Mouse (Mus musculus) lung, embryonic 15.5 days (tissue): ENCODE measurements around the gene Ldlr. TPM values are rescaled to one million over a fixed set of nuclear protein-coding genes. Genes with fewer than 3 reads are reported as not detected.
"Not testable (repeated sequence)": the region's sequence is repeated elsewhere in the genome, so short reads cannot be mapped to it uniquely, and the experiment has no call there.

Experiments used
- ATAC-seq: fragments of 200-750 bp; cut with Nextera tagmentation; 2 replicates; pipeline ENCODE4 v1.8.0; 2017; ENCODE audit warnings: moderate number of reproducible peaks, borderline replicate concordance; ENCODE audit not compliant: low FRiP score, low TSS enrichment; ENCODE audit errors: extremely low read depth
- H3K27ac ChIP-seq: fragments of 300-500 bp; sonication (generic); 2 replicates; pipeline ENCODE4 v1.5.1; 2015; ENCODE audit warnings: moderate library complexity, mild to moderate bottlenecking, inconsistent platforms
- H3K27me3 ChIP-seq: fragments of 300-500 bp; sonication (generic); 2 replicates; pipeline ENCODE4 v1.6.1; 2015; ENCODE audit warnings: inconsistent platforms
- H3K36me3 ChIP-seq: fragments of 300-500 bp; sonication (generic); 2 replicates; pipeline ENCODE4 v1.6.1; 2015; ENCODE audit warnings: inconsistent platforms
- H3K4me1 ChIP-seq: fragments of 300-500 bp; sonication (generic); 2 replicates; pipeline ENCODE4 v1.6.1; 2015; ENCODE audit warnings: inconsistent platforms
- H3K4me2 ChIP-seq: fragments of 300-500 bp; sonication (generic); 2 replicates; pipeline ENCODE4 v1.6.1; 2015; ENCODE audit warnings: inconsistent platforms, mild to moderate bottlenecking, moderate library complexity
- H3K4me3 ChIP-seq: fragments of 300-500 bp; sonication (generic); 2 replicates; pipeline ENCODE4 v1.5.1; 2015; ENCODE audit warnings: mild to moderate bottlenecking, inconsistent platforms
- H3K9ac ChIP-seq: fragments of 300-500 bp; sonication (generic); 2 replicates; pipeline ENCODE4 v1.6.1; 2015; ENCODE audit warnings: inconsistent platforms
- H3K9me3 ChIP-seq: fragments of 300-500 bp; sonication (generic); 2 replicates; pipeline ENCODE4 v1.6.1; 2016; ENCODE audit warnings: inconsistent platforms
- WGBS: fragments of 180-500 bp; shearing (Covaris S2); methylation state at CpG from one replicate; pipeline ENCODE4 v1.1.7; 2015; 5-methylcytosine and 5-hydroxymethylcytosine counted together
- polyA plus RNA-seq: library from polyadenylated mRNA; unstranded; fragments of >200 nt; fragmentation: Nextera tagmentation; extraction: Ambion mirVana; gene quantifications from 2 replicates; pipeline ENCODE4 v1.2.1, GENCODE M21; 2015

Ldlr gene
- polyA plus RNA-seq, 1 experiment from 2014 or later: 39.5 TPM

DNA sequence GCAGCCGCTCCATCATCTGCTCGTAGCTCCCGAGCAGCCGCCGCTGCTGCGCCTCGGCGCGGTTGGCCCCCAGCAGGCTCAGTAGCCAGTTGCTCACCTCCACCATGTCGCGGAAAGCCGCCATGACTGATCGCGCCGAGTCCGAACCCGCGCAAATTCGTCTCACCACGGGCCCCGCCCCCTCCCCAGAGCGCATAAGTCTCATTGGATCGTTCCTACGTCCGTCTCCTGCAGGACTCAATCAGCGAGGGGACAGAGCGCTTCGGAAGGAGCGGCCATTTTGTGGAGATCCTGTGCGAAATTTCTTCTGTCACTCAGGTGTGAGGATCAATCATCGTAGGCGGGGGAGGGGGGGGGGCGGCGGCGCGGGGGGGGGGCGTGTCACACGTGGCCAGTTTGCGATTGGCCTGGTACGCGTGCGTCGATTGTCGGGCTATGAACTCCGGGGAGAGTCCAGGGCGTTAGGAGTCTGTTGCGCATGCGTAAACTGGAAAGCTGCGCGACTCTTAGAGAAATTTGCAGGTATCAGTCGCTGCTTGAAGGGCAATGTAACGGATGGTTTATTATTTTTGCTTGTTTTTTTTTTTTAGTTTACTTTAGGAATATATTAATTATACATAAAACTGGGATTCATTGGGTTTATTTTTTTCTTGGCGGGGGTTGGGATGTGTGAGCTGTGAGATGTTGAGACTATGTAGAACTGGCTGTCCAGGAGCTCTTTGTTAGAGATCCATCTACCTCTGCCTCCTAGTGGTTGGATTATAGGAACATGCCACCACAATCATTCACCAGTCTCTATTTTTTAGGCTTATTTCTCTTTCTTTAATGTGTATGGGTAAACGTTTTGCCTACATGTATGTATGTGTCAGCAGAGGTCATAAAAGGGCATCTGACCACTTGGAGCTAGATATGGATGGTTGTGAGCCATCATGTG is 37.1 kb downstream of the Ldlr start, which contains the start of gene Spc24:
TSS of gene Spc24 (minus strand) at position 149 of the 934 bp plus-strand sequence.
- Histone ChIP-seq H3K27ac (peak within 1 kb of the TSS; percentile 70), H3K4me2 (peak within 1 kb of the TSS; percentile 80), H3K4me1 (peaks cover 24% of the 10 kb centered on the region), H3K27me3 (no peaks in the 10 kb centered on the region), H3K36me3 (peaks cover 21% of the 10 kb centered on the region), H3K9me3 (no peaks in the 10 kb centered on the region), H3K4me3 (peak within 1 kb of the TSS; percentile 83), H3K9ac (peak within 1 kb of the TSS; percentile 91)
- under 1% methylated on average over 54 of the region's 54 CpGs for WGBS
- ATAC-seq: peak; percentile 94

DNA sequence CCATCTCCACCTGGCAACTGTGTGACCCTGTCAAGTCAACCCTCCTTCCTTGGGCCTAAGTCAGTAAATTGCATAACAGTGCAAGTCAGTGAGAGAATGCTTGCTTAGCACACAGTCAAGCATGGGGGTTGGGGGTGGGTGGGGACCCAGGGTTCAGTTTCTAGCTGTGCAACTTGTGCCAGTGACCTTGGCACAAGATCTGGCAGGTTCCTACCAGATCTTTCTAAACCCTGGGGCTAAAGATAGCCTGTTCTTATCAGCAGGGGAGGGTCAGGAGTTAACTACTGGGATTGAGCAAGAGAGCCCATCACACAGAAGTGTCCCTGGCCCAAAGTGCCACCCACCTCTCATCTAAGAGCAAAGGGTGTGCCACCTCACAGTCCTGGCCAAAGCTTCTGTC is 38.9 kb downstream of the Ldlr start:
- Histone ChIP-seq H3K4me3 (no peak overlapping the region), H3K27me3 (no peaks in the 10 kb centered on the region), H3K36me3 (peaks cover 8% of the 10 kb centered on the region), H3K9me3 (no peaks in the 10 kb centered on the region), H3K9ac (no peak overlapping the region), H3K4me1 (peaks cover 28% of the 10 kb centered on the region), H3K4me2 (no peak overlapping the region), H3K27ac (no peak overlapping the region)
- ATAC-seq: no peak

DNA sequence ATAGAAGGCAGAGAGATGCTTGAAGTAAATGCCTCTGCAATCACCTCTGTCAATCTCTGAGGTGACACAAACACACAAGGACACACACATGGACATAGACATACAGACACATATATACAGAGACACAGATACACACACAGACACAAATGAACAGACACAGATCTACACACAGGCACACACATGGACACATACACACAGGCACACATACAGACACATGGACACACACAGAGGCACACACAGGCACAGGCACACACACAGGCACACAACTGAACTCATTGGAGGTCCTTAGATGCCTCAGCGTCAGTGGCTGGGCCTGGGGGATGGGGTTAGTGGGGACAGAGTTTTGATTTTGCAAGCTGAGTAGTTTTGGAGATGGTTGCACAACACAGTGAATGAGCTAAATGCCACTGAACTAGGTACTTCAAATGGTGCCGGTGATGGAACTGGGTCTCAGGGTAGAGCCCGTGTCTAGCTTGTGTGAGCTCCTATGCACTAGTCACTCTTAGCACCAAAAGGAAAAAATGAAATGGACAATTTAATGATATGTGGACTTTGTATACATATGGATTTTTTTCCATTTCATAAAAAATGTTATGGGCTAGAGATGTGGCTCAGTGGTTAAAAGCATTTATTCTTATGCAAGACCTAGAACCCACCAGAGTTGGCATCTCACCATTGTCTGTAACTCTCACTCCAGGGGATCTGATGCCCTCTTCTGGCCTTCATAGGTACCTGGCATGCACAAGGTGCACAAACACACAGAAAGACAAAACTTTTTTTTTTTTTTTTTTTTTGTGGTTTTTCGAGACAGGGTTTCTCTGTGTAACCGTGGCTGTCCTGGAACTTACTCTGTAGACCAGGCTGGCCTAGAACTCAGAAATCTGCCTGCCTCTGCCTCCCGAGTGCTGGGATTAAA is 41.1 kb downstream of the Ldlr start:
- no peak overlapping the region for H3K9ac ChIP-seq
- no peak for ATAC-seq
- H3K4me3 ChIP-seq: no peak overlapping the region
- no peaks in the 10 kb centered on the region for H3K9me3 ChIP-seq
- H3K27ac ChIP-seq: no peak overlapping the region
- no peak overlapping the region for H3K4me2 ChIP-seq
- WGBS: 84% methylated on average over 6 of the region's 6 CpGs
- H3K27me3 ChIP-seq: no peaks in the 10 kb centered on the region
- peaks cover 8% of the 10 kb centered on the region for H3K36me3 ChIP-seq
- H3K4me1 ChIP-seq: peaks cover 31% of the 10 kb centered on the region

DNA sequence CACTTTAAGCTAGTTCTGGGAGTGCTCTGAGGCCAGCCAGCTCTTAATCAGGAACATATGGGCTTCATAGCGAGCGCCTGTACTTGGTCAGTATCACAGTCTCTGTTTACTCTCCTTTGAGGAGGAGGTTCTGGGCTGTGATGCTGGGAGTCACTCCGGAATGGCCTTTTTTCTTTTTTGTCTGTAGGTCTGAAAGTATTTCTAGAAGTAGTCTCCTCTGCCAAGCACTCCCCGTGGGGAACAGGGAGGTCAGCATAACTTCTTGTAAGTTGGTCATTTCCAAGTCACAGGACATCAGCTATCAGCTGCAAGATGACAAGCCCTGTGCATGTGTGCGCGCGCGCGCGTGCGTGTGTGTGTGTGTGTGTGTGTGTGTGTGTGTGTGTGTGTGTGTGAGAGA is 44.6 kb downstream of the Ldlr start:
- no peak overlapping the region for H3K9ac ChIP-seq

DNA sequence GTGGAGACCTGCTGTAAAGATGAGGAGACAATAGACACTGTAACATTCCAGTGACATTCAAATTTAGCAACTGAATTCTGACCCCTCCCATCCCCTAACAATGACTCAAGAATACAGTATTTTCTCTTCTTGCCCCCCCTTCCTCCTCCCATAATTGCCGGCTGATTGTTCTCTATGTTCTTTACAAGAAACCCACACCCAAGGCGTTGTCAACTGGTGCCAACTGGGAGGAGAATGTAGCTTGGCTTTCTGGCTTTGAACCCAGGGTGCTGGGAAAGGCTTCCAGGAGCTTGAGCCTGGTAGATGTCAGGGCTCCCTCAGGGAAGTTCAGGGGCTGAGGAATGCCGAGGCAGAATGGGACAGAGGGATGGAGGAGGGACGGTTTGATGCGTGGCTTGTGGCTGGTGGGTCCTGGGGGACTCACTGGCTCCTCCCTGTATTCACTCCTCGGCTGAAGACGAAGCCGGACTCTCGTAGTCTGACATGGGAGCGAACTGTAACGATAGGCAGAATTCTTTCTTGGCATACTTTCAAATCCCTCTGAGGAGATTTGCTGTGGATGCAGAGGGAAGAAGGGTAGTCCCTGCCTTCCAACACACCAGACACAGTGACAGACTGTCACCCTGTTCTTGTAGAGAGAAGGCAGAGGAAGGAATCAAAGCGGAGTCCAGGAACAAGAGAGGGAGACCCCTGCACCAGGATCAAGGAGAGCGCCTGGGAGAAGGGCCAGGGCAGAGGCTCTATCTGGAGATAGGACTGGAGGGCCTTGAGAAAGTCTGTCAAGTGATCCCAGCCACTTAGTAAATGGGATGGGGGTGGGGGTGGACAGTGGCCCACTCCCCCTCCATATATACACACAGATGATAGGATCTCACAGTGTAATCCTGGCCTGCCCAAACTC is 45.5 kb downstream of the Ldlr start:
- Histone ChIP-seq H3K9me3 (no peaks in the 10 kb centered on the region), H3K4me2 (peak overlapping the region; percentile 12; the same call in 1 of the 2 replicates), H3K9ac (0 out of 2 replicates have a peak overlapping the region, but pooled peaks have one; percentile 3), H3K4me1 (peaks cover 24% of the 10 kb centered on the region), H3K4me3 (no peak overlapping the region), H3K27me3 (no peaks in the 10 kb centered on the region), H3K36me3 (peaks cover 47% of the 10 kb centered on the region), H3K27ac (peak overlapping the region; percentile 94)
- ATAC-seq: peak; percentile 55; the same call in 1 of the 2 replicates
- WGBS: 31% methylated on average over 13 of the region's 13 CpGs

More for the DNA sequence above, 44.6 kb downstream of the Ldlr start:
- Histone ChIP-seq H3K36me3 (peaks cover 40% of the 10 kb centered on the region), H3K4me2 (no peak overlapping the region), H3K4me3 (no peak overlapping the region), H3K4me1 (peaks cover 24% of the 10 kb centered on the region), H3K27ac (peak overlapping the region; percentile 94), H3K27me3 (no peaks in the 10 kb centered on the region), H3K9me3 (no peaks in the 10 kb centered on the region)
- WGBS: 61% methylated on average over 11 of the region's 11 CpGs
- ATAC-seq: peak; percentile 82

DNA sequence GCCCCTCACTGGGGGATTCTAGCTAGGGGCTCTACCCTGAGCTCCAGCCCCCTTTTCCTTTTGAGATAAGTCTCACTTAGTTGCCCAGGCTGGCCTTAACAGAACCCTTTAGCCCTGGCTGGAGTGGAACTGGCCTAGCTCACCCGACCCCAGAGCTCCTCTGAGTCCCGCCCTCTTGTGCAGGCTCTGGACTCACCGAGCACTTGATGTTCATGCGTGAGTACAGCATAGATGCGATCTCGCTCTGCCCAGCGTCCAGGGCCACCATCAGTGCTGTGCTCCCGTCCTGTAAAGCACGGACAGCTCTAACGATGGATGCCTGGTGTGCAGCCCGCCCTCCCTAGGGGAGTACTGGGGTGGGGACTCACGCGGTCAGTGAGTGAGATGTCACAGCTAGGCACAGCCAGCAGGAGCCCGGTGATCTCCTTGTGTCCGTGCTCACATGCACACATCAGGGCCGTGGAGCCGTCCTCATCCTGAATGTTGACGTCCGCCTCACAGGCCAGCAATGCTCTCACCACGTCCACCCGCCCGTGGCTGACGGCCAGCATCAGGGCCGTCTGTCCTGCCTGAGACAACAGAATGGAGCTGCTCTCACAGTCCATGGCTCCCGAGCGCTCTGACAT is 46.4 kb downstream of the Ldlr start:
- Histone ChIP-seq H3K36me3 (peaks cover 56% of the 10 kb centered on the region), H3K9ac (no peak overlapping the region)
- ATAC-seq: peak; percentile 8; the same call in 1 of the 2 replicates

DNA sequence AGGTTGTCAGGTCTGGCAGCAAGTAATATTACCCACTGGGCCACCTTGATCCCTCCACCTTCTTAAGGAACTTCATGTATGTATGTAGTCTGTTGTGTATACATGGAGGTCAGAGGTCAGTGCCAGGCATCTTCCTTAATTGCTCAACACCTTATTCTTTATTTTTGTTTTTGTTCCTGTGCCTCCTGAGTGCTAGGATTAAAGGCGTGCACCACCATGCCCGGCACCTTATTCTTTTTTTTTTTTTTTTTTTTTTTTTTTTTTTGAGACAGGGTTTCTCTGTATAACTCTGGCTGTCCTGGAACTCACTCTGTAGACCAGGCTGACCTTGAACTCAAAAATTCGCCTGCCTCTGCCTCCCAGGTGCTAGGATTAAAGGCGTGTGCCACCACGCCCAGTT is 50.1 kb downstream of the Ldlr start:
- Histone ChIP-seq H3K4me1 (peaks cover 16% of the 10 kb centered on the region), H3K36me3 (peaks cover 84% of the 10 kb centered on the region)
- H3K4me3 ChIP-seq, H3K4me2 ChIP-seq, ATAC-seq, H3K27me3 ChIP-seq, H3K27ac ChIP-seq, H3K9me3 ChIP-seq, H3K9ac ChIP-seq: not testable (repeated sequence)
- 83% methylated on average over 5 of the region's 5 CpGs for whole genome bisulfite sequencing

More for the DNA sequence above, 46.4 kb downstream of the Ldlr start:
- no peaks in the 10 kb centered on the region for H3K9me3 ChIP-seq
- WGBS: 59% methylated on average over 26 of the region's 26 CpGs
- H3K27ac ChIP-seq: peak overlapping the region; percentile 94
- no peaks in the 10 kb centered on the region for H3K27me3 ChIP-seq
- no peak overlapping the region for H3K4me2 ChIP-seq
- peaks cover 24% of the 10 kb centered on the region for H3K4me1 ChIP-seq
- H3K4me3 ChIP-seq: no peak overlapping the region

DNA sequence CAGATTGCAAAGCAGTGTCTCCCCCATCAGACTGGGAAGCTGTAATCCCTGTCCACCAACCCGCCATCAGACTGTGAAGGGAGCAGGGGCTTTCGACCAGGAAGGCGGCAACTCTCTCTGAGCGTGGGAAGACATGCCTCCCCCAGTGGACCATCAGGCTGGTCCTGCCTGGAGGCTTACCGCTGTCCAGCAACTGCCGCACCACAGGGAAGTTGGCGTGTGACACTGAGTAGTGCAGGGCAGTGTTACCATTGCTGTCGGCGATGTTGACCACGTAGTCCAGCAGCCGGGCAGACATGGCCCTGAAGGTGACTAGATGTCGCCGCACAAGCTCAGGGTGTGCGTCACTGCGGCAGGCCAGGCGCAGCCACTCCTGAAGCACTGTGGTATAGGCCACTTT is 51.1 kb downstream of the Ldlr start:
- no peak overlapping the region for H3K27ac ChIP-seq
- H3K4me1 ChIP-seq: peaks cover 7% of the 10 kb centered on the region
- no peak overlapping the region for H3K4me2 ChIP-seq
- ATAC-seq: no peak
- H3K36me3 ChIP-seq: peaks cover 89% of the 10 kb centered on the region
- no peak overlapping the region for H3K9ac ChIP-seq
- H3K27me3 ChIP-seq: no peaks in the 10 kb centered on the region
- no peaks in the 10 kb centered on the region for H3K9me3 ChIP-seq
- WGBS: 88% methylated on average over 16 of the region's 16 CpGs
- no peak overlapping the region for H3K4me3 ChIP-seq

DNA sequence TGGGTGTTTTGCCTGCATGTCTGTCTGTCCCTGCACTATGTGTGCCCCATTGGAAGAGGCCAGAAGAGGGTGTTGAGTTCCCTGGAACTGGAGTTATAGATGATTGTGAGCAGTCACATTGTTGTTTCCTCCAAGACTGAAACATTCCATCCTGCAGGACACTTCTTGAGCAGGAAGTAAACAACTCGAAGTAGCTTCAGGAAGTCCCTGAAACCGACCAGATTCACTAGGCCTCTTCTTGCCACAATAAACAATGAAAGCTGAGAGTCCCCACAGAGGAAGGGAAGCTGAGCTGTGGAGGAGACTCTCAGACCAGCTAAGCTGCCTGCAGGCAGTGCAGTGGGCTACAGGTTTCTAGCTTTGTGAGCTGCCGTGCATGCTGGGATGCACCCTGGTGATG is 54.4 kb downstream of the Ldlr start:
- peaks cover 87% of the 10 kb centered on the region for H3K36me3 ChIP-seq
- no peak overlapping the region for H3K9ac ChIP-seq
- peaks cover 6% of the 10 kb centered on the region; the same call in 1 of the 2 replicates for H3K4me1 ChIP-seq
- no peak overlapping the region for H3K4me2 ChIP-seq
- H3K27ac ChIP-seq: no peak overlapping the region
- H3K27me3 ChIP-seq: no peaks in the 10 kb centered on the region
- no peaks in the 10 kb centered on the region for H3K9me3 ChIP-seq
- ATAC-seq: no peak
- no peak overlapping the region for H3K4me3 ChIP-seq
- 75% methylated on average over 3 of the region's 3 CpGs for WGBS

DNA sequence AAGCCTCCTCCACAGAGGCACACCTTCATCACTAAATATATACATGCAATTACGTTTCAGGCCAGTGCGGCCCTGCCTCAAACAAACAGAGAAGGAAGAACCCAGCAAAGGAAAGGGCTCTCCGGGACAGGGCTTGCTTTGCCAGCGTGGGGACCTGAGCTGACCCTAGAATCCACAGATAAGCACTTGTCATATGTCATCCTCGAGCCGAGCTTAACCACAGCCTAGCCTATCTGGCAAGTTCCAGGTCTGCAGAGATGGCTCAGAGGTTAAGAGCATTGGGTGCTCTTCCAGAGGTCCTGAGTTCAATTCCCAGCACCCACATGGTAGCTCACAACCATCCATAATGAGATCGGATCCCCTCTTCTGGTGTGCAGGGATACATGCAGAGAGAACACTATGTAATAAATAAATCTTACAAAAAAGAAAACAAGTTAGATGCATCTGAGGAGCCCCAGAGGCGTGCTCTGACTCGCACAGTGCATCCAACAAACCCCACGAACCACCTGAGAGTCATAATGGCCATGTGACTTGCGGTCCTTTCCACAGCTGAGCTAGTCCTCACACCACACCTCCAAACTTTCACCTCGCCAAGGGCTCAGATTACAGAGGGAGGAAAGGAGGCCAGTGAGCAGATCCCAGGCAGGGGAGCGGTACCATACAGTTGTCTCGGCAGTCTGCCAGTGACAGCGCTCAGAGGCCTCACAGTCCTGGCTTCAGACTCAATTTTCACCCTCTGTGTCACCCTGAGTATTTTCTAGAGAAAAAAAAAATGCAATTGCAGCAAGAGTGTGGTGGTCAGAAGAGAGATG is 58.6 kb downstream of the Ldlr start:
- no peaks in the 10 kb centered on the region for H3K27me3 ChIP-seq
- no peaks in the 10 kb centered on the region for H3K9me3 ChIP-seq
- H3K4me3 ChIP-seq: no peak overlapping the region
- H3K27ac ChIP-seq: peak overlapping the region; percentile 19; the same call in 1 of the 2 replicates
- H3K9ac ChIP-seq: no peak overlapping the region
- H3K4me2 ChIP-seq: no peak overlapping the region
- peaks cover 19% of the 10 kb centered on the region for H3K4me1 ChIP-seq
- 63% methylated on average over 15 of the region's 15 CpGs for WGBS
- H3K36me3 ChIP-seq: peaks cover 77% of the 10 kb centered on the region
- no peak for ATAC-seq
